Comparison of ENCODE assay signal across 8 mouse cellular contexts in the genomic region with DNA sequence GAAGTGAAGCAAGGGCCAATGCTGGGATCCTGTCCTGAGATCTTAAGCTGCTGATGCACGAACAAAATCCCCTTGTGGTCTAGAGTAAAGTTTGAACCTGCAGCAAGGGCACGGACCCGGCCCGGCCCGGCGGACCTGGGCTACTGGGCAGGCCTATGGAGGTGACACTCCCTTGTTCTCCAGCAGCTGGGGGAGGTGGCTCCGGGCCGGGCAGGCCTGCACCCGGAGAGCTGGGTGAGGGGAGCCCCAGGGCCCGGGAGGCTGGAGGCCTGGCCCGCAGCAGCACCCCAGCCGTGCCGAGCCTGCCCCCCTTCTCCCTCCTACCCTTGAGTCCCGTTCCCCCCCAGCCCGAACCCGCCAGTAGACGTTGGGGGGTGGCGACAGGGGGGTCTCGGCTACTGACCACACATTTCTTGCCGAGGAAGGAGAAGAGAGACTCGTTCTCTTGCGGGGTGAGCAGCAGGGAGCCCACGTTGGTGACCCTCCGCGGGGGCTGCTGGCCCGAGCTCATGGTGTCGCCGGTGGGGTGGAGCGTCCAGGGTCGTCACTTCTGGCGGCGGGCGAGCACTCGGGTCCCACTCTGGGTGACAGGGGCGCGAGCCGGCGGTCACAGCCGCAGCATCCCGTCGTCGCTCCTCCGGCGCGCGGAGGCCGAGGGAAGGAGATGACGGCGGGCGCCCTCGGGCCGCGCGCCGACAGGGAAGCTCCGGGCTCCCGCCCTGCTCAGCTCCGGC. TPM values are rescaled to one million over a fixed set of nuclear protein-coding genes. Genes with fewer than 3 reads are reported as not detected.
DNase-seq lines count a peak whose midpoint lies in the region; ATAC-seq lines count a peak whose summit lies in the region.

No protein-coding gene starts in this region.

- DNase-seq in left cerebral cortex, adult 18-20 months (ENCODE audit: low spot score in 2 of 2), result peak; percentile 26 to 28
- no peak for DNase-seq in left cerebral cortex, postnatal 4 days
- peak; percentile 57 for DNase-seq in gastrocnemius, postnatal 14 days
- DNase-seq in hindlimb bud, embryonic 11.5 days (ENCODE audit: extremely low spot score, low read depth, low spot score), result peak; percentile 12
- DNase-seq in left cerebral cortex, postnatal 25 days (ENCODE audit: low spot score in 2 of 2), result peak; percentile 26 to 48
- DNase-seq in midbrain, embryonic 10.5 days (ENCODE audit: low spot score), result peak; percentile 58
- DNase-seq in spleen, postnatal 14 days (ENCODE audit: low spot score in 2 of 2), result peak; percentile 16 to 45

- H3K4me3 ChIP-seq in midbrain, embryonic 10.5 days, result peak overlapping the region; percentile 95

- H3K27me3 ChIP-seq in midbrain, embryonic 10.5 days (ENCODE audit: low read depth, poor library complexity, severe bottlenecking), result no peaks in the 10 kb centered on the region

- intact Hi-C loops in left cerebral cortex, postnatal 4 days (cut with DNase I), result loop anchor here (10.0 kb wide), 1 partner anchor 291 kb away; the partner anchor contains the start of gene Tmem229a
- intact Hi-C loops in gastrocnemius, postnatal 14 days (cut with DNase I; ENCODE audit: low total_unique reads), result no loop called here
- intact Hi-C loops in left cerebral cortex, postnatal 25 days (cut with DNase I), result loop anchor here (10.0 kb wide), 1 partner anchor 291 kb away; the partner anchor contains the start of gene Tmem229a

- H3K4me1 ChIP-seq in midbrain, embryonic 10.5 days, result peaks cover 19% of the 10 kb centered on the region

- no peaks in the 10 kb centered on the region for H3K9me3 ChIP-seq in midbrain, embryonic 10.5 days (replicated peaks)

- H3K36me3 ChIP-seq in midbrain, embryonic 10.5 days, result peaks cover 13% of the 10 kb centered on the region

- peak; percentile 27 for ATAC-seq in common myeloid progenitor, adult 5-6 weeks (replicated peaks; ENCODE audit: low read depth, poor library complexity, severe bottlenecking)

- WGBS in midbrain, embryonic 10.5 days, result under 1% methylated on average over 53 of the region's 58 CpGs

- peak overlapping the region; percentile 95 for H3K27ac ChIP-seq in midbrain, embryonic 10.5 days (replicated peaks)

RNA-seq across cellular contexts. Expression of gene Wasl, which starts 0.5 kb away (rescaled TPM):
- 100 to 1,000 TPM; 114 to 122 TPM for total RNA-seq in left cerebral cortex, adult 18-20 months (2021)
- total RNA-seq in left cerebral cortex, postnatal 4 days (2021), result 10 to 100 TPM; 44.0 to 44.3 TPM
- total RNA-seq in common myeloid progenitor, adult 5-6 weeks (2017), result 14.5 and 20.0 TPM in 2 replicates
- total RNA-seq in gastrocnemius, postnatal 14 days (2021), result 10 to 100 TPM; 18.9 to 19.7 TPM
- 100 to 1,000 TPM; 108 to 126 TPM for total RNA-seq in left cerebral cortex, postnatal 25 days (2021)
- polyA plus RNA-seq in midbrain, embryonic 10.5 days (2016; fragmentation: Nextera tagmentation; extraction: Ambion mirVana), result 60.9 and 62.0 TPM in 2 replicates
